Mouse (Mus musculus): ENCODE measurements around the gene Cldn10.

- no peak for TF ChIP-seq CTCF (IDR thresholded peaks at IDR 0.05)
- no peak for TF ChIP-seq POLR2A (IDR thresholded peaks at IDR 0.05; ENCODE audit: insufficient read depth, low read depth, low read length)
Observed at GRCm38 (mm10) chr14:118776372-118776771, 11.3 kb upstream of the Cldn10 start.

All from heart, adult 2 months (tissue).